Mouse (Mus musculus): ENCODE results near the gene Tmem183a.

Gene Tmem183a

GRCm38 (mm10) chr1:134318261-134318660 is 43.5 kb downstream of the Tmem183a start:
- DNase-seq = no peak

- no peak for DNase-seq
These were observed 45.4 kb downstream of the Tmem183a start for GRCm38 (mm10) chr1:134316361-134316760.

GRCm38 (mm10) chr1:134315181-134315580 is 46.6 kb downstream of the Tmem183a start:
- no peak for DNase-seq

- no peak for DNase-seq
These were observed 50.0 kb downstream of the Tmem183a start for GRCm38 (mm10) chr1:134311760-134312159.

GRCm38 (mm10) chr1:134310729-134311128 is 51.0 kb downstream of the Tmem183a start:
- no peak for DNase-seq

- DNase-seq = no peak
These were observed 51.5 kb downstream of the Tmem183a start for GRCm38 (mm10) chr1:134310291-134310690.

GRCm38 (mm10) chr1:134307409-134307808 is 54.4 kb downstream of the Tmem183a start:
- no peak for DNase-seq

- no peak for DNase-seq
These were observed 56.8 kb downstream of the Tmem183a start for GRCm38 (mm10) chr1:134304940-134305339.

GRCm38 (mm10) chr1:134302568-134303238 is 59.1 kb downstream of the Tmem183a start:
- DNase-seq = peak; percentile 63

GRCm38 (mm10) chr1:134298636-134299411 is 63.0 kb downstream of the Tmem183a start:
- DNase-seq = peak; percentile 55

GRCm38 (mm10) chr1:134297265-134297664 is 64.5 kb downstream of the Tmem183a start:
- DNase-seq = no peak

Data from kidney, postnatal 10 days (tissue).